Mouse (Mus musculus) bone marrow, adult 2 months (tissue): Measurements from ENCODE around the gene Bpifb5. TPM values are rescaled to one million over a fixed set of nuclear protein-coding genes. Genes with fewer than 3 reads are reported as not detected.
A peak's percentile ranks its signal among the peaks of the same experiment; 100 is the strongest.

ENCODE experiments used
- H3K27ac ChIP-seq: fragments of 200-500 bp; 2 replicates; pipeline ENCODE4 v1.5.1; 2012; ENCODE audit warnings: low read depth, mild to moderate bottlenecking, control low read depth, inconsistent platforms, low read length; ENCODE audit not compliant: control insufficient read depth, poor library complexity, insufficient read depth
- H3K4me1 ChIP-seq: fragments of 200-500 bp; 2 replicates; pipeline ENCODE4 v1.6.1; 2011; ENCODE audit warnings: low read length; ENCODE audit not compliant: control insufficient read depth, insufficient read depth
- H3K4me3 ChIP-seq: fragments of 200-500 bp; replicated peaks from 2 replicates; pipeline ENCODE3; 2011; ENCODE audit warnings: mild to moderate bottlenecking, low read depth, low read length, control low read depth; ENCODE audit not compliant: control insufficient read depth
- CTCF ChIP-seq: fragments of 200-500 bp; IDR thresholded peaks from 2 replicates; pipeline ENCODE4 v1.5.1; 2011; ENCODE audit warnings: low read length, control low read depth; ENCODE audit not compliant: control insufficient read depth, insufficient read depth
- POLR2A ChIP-seq: fragments of 200-500 bp; IDR thresholded peaks from 2 replicates; pipeline ENCODE4 v1.6.1; 2011; ENCODE audit warnings: low read depth, mild to moderate bottlenecking, control low read depth, low read length, borderline replicate concordance; ENCODE audit not compliant: control insufficient read depth
- WGBS: fragments of 180-500 bp; shearing (Covaris S2); methylation state at CpG from one replicate; pipeline ENCODE4 v1.1.7; 2018; 5-methylcytosine and 5-hydroxymethylcytosine counted together
- polyA plus RNA-seq: library from polyadenylated mRNA; stranded (reverse); fragments of >200 nt; gene quantifications from 2 replicates; pipeline ENCODE4 v1.2.4, GENCODE M21; 2011; ENCODE audit warnings: low replicate concordance; ENCODE audit not compliant: missing spikeins, insufficient read depth, insufficient read length

The Bpifb5 gene
- polyA plus RNA-seq, 1 experiment: 2.1 TPM

- no peak overlapping the region for H3K27ac ChIP-seq
- no peak for TF ChIP-seq CTCF
- TF ChIP-seq POLR2A: no peak
- no peaks in the 10 kb centered on the region for H3K4me1 ChIP-seq
- 80% methylated on average over 4 of the region's 4 CpGs for WGBS
- no peak overlapping the region for H3K4me3 ChIP-seq
Measured at GRCm38 (mm10) chr2:154193071-154193470, 30.5 kb upstream of the Bpifb5 start.

- WGBS: 71% methylated on average over 5 of the region's 5 CpGs
- H3K4me1 ChIP-seq: no peaks in the 10 kb centered on the region
Measured at GRCm38 (mm10) chr2:154193994-154194504, 29.5 kb upstream of the Bpifb5 start.

GRCm38 (mm10) chr2:154197036-154197435, 26.5 kb upstream of the Bpifb5 start:
- TF ChIP-seq POLR2A (no peak), CTCF (no peak)
- no peak overlapping the region for H3K27ac ChIP-seq
- WGBS: 79% methylated on average over 9 of the region's 9 CpGs

More at GRCm38 (mm10) chr2:154193994-154194504, 29.5 kb upstream of the Bpifb5 start:
- Histone ChIP-seq H3K4me3 (no peak overlapping the region), H3K27ac (no peak overlapping the region)
- TF ChIP-seq CTCF: no peak
- no peak for TF ChIP-seq POLR2A

GRCm38 (mm10) chr2:154204630-154205029, 18.9 kb upstream of the Bpifb5 start:
- no peak overlapping the region for H3K4me3 ChIP-seq
- no peak overlapping the region for H3K27ac ChIP-seq
- WGBS: 78% methylated on average over 4 of the region's 4 CpGs
- TF ChIP-seq POLR2A: no peak
- TF ChIP-seq CTCF: no peak
- H3K4me1 ChIP-seq: no peaks in the 10 kb centered on the region

More at GRCm38 (mm10) chr2:154197036-154197435, 26.5 kb upstream of the Bpifb5 start:
- H3K4me3 ChIP-seq: no peak overlapping the region
- no peaks in the 10 kb centered on the region for H3K4me1 ChIP-seq

- Histone ChIP-seq H3K27ac (no peak overlapping the region), H3K4me1 (no peaks in the 10 kb centered on the region), H3K4me3 (no peak overlapping the region)
- 60% methylated on average over 7 of the region's 7 CpGs for WGBS
- TF ChIP-seq POLR2A (no peak), CTCF (peak; percentile 62)
Measured at GRCm38 (mm10) chr2:154206908-154207307, 16.6 kb upstream of the Bpifb5 start.

GRCm38 (mm10) chr2:154209112-154209511, 14.4 kb upstream of the Bpifb5 start:
- no peak for TF ChIP-seq CTCF
- no peak for TF ChIP-seq POLR2A
- Histone ChIP-seq H3K4me1 (no peaks in the 10 kb centered on the region), H3K4me3 (no peak overlapping the region), H3K27ac (no peak overlapping the region)
- WGBS: 5% methylated on average over 3 of the region's 3 CpGs

GRCm38 (mm10) chr2:154211121-154211520, 12.4 kb upstream of the Bpifb5 start:
- TF ChIP-seq CTCF (no peak), POLR2A (no peak)
- no peak overlapping the region for H3K4me3 ChIP-seq
- no peaks in the 10 kb centered on the region for H3K4me1 ChIP-seq
- H3K27ac ChIP-seq: no peak overlapping the region
- 53% methylated on average over 1 of the region's 1 CpGs for WGBS

- Histone ChIP-seq H3K4me1 (no peaks in the 10 kb centered on the region), H3K4me3 (no peak overlapping the region), H3K27ac (no peak overlapping the region)
- TF ChIP-seq POLR2A (no peak), CTCF (no peak)
- WGBS: 82% methylated on average over 4 of the region's 4 CpGs
Measured at GRCm38 (mm10) chr2:154211881-154212280, 11.7 kb upstream of the Bpifb5 start.

- no peak overlapping the region for H3K4me3 ChIP-seq
- WGBS: 6% methylated on average over 5 of the region's 5 CpGs
- H3K27ac ChIP-seq: no peak overlapping the region
- no peaks in the 10 kb centered on the region for H3K4me1 ChIP-seq
- TF ChIP-seq CTCF (peak; percentile 81), POLR2A (no peak)
Measured at GRCm38 (mm10) chr2:154215191-154215590, 8.4 kb upstream of the Bpifb5 start.
